In the genomic region with DNA sequence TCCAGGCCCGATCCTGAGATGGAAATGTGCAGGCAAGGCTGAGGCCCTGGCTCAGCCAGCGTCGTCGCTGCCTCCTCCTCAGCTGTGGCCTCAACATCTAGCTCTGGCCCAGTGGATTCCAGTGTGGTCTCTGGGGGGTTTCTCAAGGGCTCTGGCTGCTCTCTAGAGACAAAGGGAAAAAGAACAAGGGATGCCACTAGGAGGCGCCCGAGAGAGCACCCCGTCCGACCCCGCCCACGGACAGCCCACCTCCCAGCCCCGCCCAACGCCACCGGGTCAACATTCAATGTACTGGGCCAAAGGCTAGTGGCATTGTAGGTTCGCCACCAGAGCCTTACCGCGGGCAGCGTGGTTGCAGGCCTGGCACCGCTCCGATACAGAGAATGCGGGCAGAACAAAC, we compare ENCODE assay signal across 8 mouse cellular contexts. TPM values are rescaled to one million over a fixed set of nuclear protein-coding genes. Genes with fewer than 3 reads are reported as not detected.
DNase-seq lines count a peak whose midpoint lies in the region.

No protein-coding gene starts in this region.

- peak; percentile 58 for DNase-seq in right cerebral cortex, adult 18-20 months
- no peak for DNase-seq in right cerebral cortex, postnatal 25 days
- DNase-seq in c-Kit-positive CD71-negative TER-119-negative erythroid progenitor cells, embryonic 14.5 days (ENCODE audit: low read depth): peak; percentile 66
- peak; percentile 82 for DNase-seq in gastrocnemius, postnatal 10 days
- peak; percentile 61 to 64 for DNase-seq in kidney, adult 8-10 months
- peak; percentile 90 for DNase-seq in lung, postnatal 10 days
- DNase-seq in retina, postnatal 7 days (ENCODE audit: low read depth, low spot score): peak; percentile 52
- DNase-seq in yolk sac, embryonic 10.5 days (ENCODE audit: low spot score): peak; percentile 58

RNA-seq across cellular contexts. Expression of a gene that starts 16.3 kb away (rescaled TPM):
- total RNA-seq in gastrocnemius, postnatal 10 days (2021): 10 to 100 TPM; 14.8 to 19.3 TPM

RNA-seq across cellular contexts. Expression of a gene that starts 52.3 kb away (rescaled TPM):
- 10 to 100 TPM; 29.6 to 35.5 TPM for total RNA-seq in gastrocnemius, postnatal 10 days (2021)
